Mouse (Mus musculus) erythroblast, embryonic 14.5 days (primary cell): ENCODE results near the gene Rtcb.

Source experiments
- GATA1 ChIP-seq: IDR thresholded peaks from 2 replicates; pipeline ENCODE4 v1.6.1; 2012; ENCODE audit warnings: low read length, inconsistent platforms, mixed read lengths
- TAL1 ChIP-seq: IDR thresholded peaks from 3 replicates; pipeline ENCODE4 v1.6.1; 2012; ENCODE audit warnings: low read length, inconsistent platforms, mixed read lengths

GRCm38 (mm10) chr10:85929208-85929591 is 28.4 kb downstream of the Rtcb start:
- no peak for TF ChIP-seq GATA1
- TF ChIP-seq TAL1 = no peak
